Mouse (Mus musculus): ENCODE data around the gene Stmn1.
"Not testable (repeated sequence)": the region's sequence is repeated elsewhere in the genome, so short reads cannot be mapped to it uniquely, and the experiment has no call there.

Gene Stmn1

DNA sequence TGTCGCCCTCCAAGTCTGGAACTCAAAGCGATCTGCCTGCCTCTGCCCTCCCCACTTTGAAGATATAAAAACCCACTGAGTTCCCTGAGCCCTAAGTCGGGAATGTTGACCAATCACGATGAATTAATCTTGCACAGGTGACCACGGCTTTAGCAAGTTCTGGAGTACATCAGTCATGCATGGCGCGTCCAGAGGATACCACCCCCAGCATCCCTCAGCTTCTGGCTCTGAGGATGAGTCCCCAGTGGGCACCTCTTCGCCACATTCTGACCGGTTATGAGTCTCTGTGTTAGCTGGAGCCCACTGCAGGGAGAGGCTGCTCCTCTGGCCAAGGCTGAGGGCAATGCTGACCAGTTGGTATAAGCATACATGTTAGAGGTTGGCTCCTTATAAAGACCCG, 16.1 kb downstream of the Stmn1 start:
- DNase-seq (ENCODE audit: low spot score in 2 of 2) = no peak

DNA sequence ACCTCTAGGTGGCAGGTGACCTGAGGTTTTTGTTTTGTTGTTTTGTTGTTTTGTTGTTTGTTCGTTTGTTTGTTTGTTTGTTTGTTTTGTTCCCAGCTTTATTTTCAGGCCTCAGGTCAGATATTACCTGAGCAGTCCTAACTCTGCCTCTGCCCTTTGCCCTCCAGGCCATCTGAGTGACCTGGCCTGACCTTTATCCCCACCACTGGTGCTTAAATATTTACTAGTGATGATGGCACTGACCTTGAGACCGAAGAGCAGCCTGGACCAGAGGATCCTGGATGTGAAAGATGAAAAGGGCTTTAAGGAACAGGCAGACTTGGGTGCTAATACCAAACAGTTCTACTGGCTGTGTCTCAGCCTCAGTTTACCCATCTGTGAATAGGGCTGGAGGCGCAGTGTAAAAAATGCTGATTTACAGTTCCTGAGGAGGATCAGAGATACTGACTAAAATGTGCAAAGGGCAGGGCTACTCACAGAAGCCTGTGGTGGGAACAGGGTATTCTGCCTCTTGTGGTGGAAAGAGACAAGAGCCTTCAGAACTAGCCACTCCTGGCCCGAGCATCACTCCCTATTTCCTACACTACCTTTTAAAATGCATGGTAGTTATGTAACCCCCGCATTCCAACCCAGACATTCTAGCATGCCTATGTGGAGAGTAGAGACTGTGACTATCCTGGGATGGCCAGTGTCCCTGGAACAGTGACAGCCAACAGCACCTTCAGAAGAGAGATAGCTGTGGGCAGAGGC, 17.2 kb downstream of the Stmn1 start:
- no peak for DNase-seq (ENCODE audit: low spot score in 2 of 2)

DNA sequence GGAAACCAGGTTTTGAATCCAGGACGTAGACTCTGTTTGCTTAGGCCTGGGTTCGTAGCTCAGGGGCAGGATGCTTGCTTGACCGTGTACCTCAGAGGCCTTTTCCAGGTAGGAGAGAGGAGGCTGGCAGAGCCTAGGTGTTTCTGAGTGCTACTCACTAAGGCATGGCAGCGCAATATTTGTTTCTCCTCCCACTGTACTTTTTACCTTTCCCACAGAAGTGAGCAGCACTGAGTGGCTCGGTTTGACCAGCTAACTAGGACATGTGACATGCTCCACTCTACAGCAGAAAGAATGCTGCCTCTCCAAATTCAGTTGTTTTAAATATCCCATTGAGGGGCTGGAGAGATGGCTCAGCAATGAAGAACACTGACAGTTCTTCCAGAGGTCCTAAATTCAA, 20.1 kb downstream of the Stmn1 start:
- DNase-seq (ENCODE audit: low spot score in 2 of 2) = no peak

DNA sequence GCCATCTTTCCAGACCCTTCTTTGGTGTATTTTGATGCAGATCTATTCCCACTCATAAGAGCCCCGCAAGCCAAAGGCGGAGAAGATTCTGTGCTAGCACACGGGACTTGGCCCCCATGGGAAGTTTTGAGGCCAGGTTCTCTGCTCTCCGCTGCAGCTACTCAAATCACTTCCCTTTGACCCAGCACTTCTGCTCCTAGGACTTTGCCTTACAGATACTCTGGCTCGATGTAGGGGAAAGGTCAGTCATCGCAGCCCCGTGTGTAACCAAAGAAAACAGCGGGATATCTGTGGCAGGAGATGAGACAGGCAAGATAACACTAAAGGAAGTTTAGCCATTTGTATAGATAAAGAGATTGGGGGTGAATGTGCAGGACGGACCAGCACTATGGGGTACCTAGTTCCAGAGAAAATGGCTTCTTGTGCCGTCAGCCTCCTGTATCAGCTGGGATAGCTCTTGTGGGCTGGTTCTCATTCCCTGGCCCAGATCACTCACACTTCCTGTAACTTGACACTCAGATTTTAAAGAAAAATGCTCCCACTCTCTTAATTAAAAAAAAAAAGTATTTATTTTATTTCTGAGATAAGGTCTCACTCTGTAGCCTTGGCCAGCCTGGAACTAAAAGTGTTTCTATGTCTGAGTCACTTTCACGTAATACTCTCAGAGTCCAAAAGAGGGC, 22.0 kb downstream of the Stmn1 start:
- DNase-seq (ENCODE audit: low spot score in 2 of 2) = no peak

DNA sequence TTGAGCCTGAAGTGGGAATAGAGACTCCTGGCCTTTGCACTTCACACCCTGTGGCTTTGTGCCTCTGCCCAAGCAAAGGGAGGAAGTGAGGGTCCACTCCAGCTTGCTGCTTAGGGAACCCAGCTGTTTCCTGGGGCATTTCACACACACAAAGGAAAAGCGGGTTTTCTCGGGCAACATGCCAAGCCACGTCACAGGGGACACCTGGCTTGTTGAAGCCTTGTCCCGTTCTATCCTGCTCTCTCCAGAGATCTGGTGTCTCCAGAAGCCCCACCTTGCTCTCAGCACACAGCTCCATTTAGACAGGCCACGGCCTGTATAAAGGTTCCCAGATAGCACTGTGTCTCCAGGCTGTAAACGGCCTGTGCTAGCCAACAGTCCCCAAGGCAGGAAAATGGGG, 23.6 kb downstream of the Stmn1 start:
- no peak for DNase-seq (ENCODE audit: low spot score in 2 of 2)

DNA sequence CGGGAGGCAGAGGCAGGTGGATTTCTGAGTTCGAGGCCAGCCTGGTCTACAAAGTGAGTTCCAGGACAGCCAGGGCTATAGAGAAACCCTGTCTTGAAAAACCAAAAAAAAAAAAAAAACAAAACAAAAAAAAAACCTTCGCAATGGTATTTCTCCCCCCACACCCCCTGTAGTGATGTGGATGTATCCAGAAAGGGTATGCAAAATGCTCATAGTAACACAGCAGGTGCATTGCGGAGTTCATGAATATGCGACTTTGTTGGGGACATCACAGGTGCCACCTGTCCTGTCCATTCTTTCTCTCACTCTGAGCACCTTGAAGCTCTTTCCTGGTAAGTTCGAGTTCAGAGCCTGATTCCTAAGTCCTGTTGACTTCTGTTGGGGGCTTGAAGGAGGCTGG, 26.0 kb downstream of the Stmn1 start:
- not testable (repeated sequence) for DNase-seq (ENCODE audit: low spot score in 2 of 2)

DNA sequence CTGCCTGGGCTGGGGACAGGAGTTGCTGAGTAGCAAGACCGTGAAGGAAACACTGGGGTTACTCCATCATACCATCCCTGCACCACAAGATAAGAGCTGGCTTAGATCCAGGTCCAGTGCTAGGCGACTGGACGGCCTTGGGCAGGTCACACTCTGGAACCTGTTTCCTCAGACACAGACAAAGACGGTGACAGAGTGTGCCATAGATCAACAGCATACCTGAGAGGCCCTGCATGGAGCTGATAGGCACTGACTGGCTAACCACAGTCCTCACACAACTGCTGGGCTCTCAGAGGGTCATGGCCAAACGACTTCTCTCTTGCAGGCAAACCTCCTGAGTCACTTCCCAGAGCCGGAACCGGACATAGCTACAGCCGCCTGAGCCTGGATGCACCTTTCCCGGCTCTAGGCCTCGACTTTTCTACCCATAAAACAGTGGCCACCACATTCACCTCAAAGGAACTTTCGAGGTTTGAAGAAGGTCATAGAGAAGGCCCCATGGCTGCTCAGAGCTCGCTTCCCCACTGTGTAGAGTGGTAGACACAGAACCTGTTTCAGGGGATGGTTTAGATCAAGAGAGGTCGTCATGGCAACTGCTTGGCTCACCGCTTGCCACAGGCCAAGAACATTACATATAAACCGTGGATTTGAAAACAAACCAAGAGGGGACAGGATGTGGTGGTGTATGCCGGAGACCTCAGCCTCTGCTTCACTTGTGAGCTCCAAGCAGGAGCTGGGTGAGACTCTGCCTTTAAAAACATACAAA, 26.8 kb downstream of the Stmn1 start:
- no peak for DNase-seq (ENCODE audit: low spot score in 2 of 2)

DNA sequence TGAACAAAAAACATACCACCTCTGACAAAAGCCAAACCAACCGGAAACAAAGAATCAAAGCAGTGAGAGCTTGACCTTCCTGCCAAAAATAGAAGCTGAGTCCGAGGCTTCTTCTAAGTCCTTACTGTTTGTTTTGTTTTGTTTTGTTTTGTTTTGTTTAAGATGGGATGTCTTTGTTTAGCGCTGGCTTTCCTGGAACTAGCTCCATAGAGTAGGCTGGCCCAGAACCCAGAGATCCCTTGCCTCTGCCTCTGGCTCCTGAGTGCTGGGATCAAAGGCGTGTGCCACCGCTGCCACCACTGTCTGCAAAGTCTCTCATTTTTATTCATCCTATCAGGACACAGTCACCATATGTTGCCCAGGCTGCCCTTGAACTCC, 27.4 kb downstream of the Stmn1 start:
- no peak for DNase-seq (ENCODE audit: low spot score in 2 of 2)

DNA sequence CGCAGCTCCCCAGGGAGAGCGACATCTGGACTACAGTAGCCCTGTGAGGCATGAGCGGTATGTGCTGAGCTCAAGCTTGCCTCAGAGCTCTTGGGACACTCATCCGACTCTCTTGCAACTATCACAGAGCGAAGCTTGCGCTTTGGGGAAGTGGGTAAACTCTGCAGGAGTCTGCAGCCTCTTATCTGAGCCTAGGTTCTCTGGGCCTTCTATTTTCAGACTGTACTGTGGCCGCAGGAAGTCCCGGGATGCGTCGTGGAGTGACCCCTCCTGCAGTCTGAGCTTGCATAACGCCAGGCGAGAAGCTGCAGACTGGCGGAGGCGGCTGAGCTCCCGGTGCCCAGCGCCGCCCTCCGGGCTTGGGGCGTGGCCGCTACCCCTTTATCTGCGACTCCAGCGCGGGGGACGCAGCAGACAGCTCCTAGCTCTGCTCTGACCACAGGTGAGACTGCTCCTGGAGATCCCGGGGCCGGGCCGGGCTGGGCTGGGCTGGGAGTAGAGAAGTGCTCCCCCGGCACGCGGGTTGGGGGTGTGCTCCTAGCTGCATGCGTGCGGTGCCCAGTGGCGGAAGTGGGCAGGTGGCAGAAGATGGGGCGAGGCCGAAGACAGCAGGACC, 28.6 kb downstream of the Stmn1 start, which contains the start of gene Paqr7:
Gene Paqr7 (plus strand): TSS at position 103 of the 616 bp plus-strand sequence.
- DNase-seq (ENCODE audit: low spot score in 2 of 2) = peak; percentile 81 to 84

DNA sequence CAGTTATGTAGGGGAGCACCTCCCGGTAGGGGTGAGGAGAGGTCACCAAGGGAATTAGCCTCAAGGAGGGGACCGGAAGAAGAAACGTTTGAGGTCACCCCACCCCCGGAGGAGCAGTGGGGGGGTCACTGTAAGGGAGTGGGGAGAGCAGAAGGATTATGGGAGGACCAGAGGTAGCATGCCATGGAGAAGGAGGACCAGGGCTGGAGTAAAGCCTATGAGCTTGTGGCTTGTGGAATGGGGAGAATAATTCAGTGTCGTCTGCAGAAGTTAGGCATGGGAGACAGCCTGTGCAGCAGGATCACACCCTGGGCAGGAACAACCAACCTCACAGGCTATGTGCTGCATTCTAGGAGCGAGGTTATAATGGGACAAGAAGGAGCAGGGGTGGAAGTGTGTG, 29.1 kb downstream of the Stmn1 start:
- no peak for DNase-seq (ENCODE audit: low spot score in 2 of 2)

DNA sequence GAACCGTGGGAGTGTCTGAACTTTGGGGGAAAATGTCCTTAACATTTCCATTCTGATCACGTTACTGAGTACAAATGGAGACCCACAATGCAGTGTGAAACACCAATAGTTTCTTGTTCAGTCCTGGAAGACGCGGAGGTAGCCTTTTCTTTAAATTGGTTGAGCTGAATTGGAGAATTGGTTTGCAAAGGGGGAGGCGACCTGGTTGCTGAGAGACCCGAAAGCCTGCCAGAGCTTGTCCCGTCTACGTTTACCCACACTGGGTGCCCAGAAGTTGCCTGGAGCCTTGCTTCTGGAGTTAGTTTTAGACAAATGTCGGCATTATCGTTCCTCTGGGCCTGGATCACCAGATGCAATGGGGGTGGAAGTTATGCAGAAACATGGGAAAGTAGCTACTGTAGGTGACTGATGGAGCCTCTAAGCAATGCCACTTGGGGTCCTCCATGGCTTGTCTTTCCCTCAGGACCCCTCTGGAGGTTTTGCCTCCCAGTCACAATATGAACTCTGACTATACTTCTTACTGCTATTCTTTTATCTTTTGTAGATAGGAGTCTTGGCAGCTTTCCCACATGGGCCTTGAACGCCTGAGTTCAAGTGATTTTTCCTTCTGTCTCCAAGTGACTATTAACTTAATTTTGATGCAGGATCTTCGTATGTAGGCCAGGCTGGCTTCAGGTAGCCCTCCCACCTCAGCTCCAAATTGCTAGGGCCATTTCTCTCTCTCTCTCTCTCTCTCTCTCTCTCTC, 30.0 kb downstream of the Stmn1 start:
- peak; percentile 69 to 80 for DNase-seq (ENCODE audit: low spot score in 2 of 2)

DNA sequence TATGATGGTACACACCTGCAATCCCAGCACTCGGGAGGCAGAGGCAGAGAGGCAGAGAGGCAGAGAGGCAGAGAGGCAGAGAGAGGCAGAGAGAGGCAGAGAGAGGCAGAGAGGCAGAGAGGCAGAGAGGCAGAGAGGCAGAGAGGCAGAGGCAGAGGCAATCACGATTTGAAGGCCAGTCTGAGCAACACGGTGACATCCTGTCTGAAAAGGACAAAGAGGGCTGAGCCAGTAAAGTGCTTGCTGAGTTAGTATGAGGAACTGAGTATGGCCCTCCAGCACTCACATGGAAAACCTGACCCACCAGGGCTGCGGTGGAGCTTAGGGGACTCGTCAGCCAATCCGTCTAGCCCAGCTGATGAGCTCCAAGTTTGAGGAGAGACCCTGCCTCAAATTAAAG, 30.9 kb downstream of the Stmn1 start:
- not testable (repeated sequence) for DNase-seq (ENCODE audit: low spot score in 2 of 2)

DNA sequence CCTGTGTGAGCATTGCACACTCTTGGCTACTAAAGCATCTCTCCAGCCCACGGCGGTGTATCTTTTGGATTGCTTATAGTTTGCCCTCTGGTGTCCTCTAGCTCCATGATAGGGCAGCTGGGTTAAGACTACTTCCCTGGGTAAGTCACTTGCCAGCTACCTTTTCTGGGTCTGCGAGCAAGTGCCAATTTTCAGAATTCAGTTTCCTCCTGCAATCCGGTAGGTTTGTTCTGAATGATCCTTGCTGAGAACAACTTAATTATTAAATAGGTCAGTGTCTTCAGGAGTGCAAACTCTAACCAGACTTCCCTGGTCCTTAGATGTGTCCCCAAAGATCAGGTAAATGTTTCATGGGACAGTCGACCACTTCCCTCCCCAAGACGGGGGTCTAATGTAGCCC, 33.0 kb downstream of the Stmn1 start:
- DNase-seq (ENCODE audit: low spot score in 2 of 2) = no peak

DNA sequence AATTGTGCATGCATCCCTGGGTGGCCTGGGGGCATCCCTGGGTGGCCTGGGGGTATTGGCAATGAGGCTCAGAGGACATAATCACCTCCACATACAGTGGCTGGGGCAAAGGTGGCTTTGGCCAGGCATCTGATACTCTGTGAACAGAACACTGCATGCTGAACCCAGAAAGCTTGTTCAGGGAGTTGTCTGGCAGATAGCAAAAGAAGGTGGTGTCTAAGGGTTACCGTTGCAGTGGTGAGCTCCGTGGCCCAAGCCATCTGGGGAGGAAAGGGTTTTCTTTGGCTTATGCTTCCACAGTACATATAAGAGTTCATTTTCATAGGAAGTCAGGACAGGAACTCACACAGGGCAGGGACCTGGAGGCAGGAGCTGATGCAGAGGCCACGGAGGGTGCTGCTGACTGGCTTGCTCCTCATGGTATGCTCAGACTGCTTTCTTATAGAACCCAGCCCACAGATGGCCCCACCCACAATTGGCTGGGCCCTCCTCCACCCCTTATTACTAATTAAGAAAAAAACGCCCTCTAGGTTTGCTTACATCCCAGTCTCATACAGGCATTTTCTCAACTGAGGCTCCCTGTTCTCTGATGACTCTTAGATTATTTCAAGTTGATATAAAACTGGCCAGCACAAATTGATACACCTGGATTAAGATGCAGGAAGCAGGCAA, 35.7 kb downstream of the Stmn1 start:
- DNase-seq (ENCODE audit: low spot score in 2 of 2) = no peak

DNA sequence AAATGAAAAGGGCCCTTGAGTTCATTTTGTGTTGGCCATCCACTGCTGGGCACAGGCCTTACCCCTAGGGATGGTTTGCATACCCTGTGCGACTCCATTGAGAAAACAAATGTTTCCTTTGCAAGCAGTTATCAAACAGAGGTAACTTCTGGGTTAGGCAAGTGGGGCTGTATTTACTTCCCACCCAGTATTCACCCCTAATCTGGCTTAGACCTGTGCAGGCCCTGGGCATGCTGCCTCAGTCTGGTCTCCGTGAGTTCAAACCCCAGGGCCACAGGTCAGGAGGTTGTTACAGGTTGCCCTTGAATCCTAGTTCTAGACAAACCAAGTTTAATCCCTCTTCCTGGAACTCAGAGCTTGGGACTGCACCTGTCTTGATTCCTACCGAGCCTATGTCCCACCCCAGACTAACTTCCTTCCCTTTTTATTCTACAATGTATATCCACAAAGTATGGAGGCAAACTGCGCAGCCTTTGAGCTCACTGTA, 37.2 kb downstream of the Stmn1 start:
- DNase-seq (ENCODE audit: low spot score in 2 of 2) = no peak

DNA sequence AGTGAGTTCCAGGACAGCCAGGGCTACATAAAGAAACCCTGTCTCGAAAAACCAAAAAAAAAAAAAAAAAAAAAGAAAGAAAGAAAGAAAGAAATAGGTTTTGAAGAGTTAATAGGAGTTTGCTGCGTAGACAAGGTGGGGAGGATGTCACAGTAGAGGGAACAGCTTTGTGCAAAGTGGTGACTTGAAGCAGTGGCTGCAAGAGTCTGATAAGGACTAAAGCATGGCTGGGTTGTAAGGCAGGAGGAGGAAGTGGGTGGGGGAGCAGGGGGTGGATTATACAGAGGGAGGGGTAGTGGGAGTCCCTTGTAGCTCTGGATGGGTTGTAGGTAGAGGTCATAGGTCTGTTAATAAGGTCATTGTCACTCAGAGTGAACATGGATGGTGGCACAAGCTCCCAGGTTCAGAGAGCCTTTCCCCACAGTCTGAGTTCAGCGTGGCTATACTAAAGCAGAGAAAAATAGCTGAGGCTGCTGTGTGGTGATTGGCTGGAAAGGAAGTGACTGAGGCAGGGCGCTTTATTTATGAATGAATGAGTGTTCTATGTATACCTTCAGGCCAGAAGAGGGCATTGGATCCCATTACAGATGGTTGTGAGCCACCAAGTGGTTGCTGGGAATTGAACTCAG, 38.0 kb downstream of the Stmn1 start:
- no peak for DNase-seq (ENCODE audit: low spot score in 2 of 2)

DNA sequence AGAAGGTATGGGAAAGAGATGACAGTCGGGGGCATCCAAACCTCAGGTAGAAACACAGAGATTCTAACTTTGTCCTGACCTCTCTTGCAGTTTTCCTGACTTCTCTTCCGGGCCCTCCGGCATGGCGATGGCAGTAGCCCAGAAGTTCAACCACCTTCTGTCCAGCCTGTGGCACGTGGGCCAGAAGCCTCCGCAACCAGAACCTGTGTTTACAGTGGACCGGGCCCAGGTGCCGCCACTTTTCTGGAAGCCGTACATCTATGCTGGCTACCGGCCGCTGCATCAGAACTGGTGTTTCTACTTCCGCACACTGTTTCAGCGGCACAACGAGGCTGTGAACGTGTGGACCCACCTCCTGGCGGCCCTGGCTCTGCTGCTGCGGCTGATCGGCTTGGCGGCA, 38.6 kb downstream of the Stmn1 start:
- no peak for DNase-seq (ENCODE audit: low spot score in 2 of 2)

DNA sequence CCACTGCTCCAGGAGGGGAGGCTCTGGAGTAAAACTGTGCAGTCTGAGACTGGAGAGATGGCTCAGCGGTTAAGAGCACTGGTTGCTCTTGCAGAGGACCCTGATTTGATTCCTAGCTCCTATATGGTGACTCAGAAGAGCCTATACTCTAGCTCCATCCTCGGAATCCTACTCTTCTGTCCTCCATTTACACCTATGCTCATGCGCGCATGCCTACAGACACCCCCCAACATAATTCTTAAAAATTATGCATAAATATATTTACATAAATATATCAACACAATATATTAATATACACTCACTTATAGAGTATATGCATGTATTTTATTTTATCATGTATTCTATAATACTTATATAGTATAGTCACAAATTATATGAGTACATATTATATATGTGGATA, 42.3 kb downstream of the Stmn1 start:
- DNase-seq (ENCODE audit: low spot score in 2 of 2) = no peak

DNA sequence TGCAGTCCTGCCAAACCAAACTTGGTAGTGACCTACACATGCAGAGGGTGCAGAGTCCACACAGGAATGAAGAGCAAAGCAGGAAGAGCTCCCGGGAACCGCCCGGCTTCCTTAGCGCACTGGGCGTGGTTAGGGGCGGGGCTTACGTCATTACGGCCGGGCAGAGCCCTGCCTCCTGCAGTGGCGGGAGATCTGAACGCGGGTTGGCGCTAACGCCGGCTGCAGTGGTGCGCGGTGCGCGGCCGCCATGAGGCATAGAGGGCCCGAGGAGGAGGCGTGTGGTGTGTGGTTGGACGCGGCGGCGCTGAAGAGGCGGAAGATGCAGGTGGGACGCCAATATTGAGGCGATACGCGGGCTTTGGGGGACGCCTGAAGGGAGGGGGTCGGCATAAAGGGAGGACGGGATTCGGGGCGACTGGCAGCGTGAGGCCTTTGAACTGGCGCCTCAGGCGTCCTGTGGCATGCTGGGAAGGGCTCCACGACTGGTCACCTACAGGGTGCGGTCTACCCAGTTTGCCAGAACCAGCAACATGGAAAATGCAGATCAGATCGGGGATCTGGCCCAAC, 42.8 kb downstream of the Stmn1 start, which contains the start of gene Aunip:
Gene Aunip (plus strand): TSS at position 155 of the 567 bp plus-strand sequence.
- peak; percentile 90 to 94 for DNase-seq (ENCODE audit: low spot score in 2 of 2)

DNA sequence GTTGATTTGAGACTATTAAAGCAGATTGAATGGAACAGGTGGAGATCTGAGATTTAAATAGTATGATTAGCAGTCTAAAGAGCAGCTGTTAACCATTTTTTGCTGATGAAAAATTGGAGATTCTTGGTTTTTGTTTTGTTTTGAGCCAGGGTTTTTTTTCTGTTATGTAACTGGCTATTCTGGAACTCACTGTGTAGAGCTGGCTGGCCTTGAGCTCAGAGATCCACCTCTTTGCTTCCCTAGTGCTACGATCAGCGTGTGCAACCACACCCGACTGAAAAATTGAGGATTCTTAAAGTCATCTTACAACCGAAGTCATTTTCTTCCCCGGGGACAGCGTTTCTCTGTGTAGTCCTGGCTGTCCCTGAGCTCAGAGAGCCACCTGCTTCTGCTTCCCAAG, 43.6 kb downstream of the Stmn1 start:
- no peak for DNase-seq (ENCODE audit: low spot score in 2 of 2)

All from right cerebral cortex, postnatal 10 days (tissue).